Mouse (Mus musculus) embryonic facial prominence, embryonic 11.5 days (tissue): ENCODE data around the gene Ddr2. TPM values are rescaled to one million over a fixed set of nuclear protein-coding genes. Genes with fewer than 3 reads are reported as not detected.

ENCODE experiments used
- ATAC-seq: fragments of 200-750 bp; cut with Nextera tagmentation; replicated peaks from 2 replicates; pipeline ENCODE4 v1.8.0; 2017; ENCODE audit warnings: low read depth; ENCODE audit not compliant: insufficient number of reproducible peaks, low FRiP score, low TSS enrichment
- DNase-seq: peaks from one replicate; pipeline ENCODE4 v3.0.0-alpha.2; 2015; ENCODE audit warnings: low spot score
- H3K27ac ChIP-seq: fragments of 300-500 bp; sonication (generic); replicated peaks from 2 replicates; pipeline ENCODE4 v1.5.1; 2014; ENCODE audit warnings: mild to moderate bottlenecking, low read depth, low read length, control low read depth
- H3K27me3 ChIP-seq: fragments of 300-500 bp; sonication (generic); 2 replicates; pipeline ENCODE4 v1.6.1; 2014; ENCODE audit warnings: mild to moderate bottlenecking, low read length, moderate library complexity, mixed read lengths; ENCODE audit not compliant: control insufficient read depth, insufficient read depth
- H3K36me3 ChIP-seq: fragments of 300-500 bp; sonication (generic); replicated peaks from 2 replicates; pipeline ENCODE4 v1.6.1; 2014; ENCODE audit warnings: low read depth, mild to moderate bottlenecking, low read length, moderate library complexity, mixed read lengths; ENCODE audit not compliant: control insufficient read depth, insufficient read depth
- H3K4me1 ChIP-seq: fragments of 300-500 bp; sonication (generic); 2 replicates; pipeline ENCODE4 v1.6.1; 2014; ENCODE audit warnings: low read length, mixed read lengths; ENCODE audit not compliant: control insufficient read depth, insufficient read depth
- H3K4me2 ChIP-seq: fragments of 300-500 bp; sonication (generic); 2 replicates; pipeline ENCODE4 v1.6.1; 2014; ENCODE audit warnings: low read depth, mild to moderate bottlenecking, control low read depth, low read length, moderate library complexity
- H3K4me3 ChIP-seq: fragments of 300-500 bp; sonication (generic); 2 replicates; pipeline ENCODE4 v1.5.1; 2014; ENCODE audit warnings: low read depth, low read length, control low read depth
- H3K9ac ChIP-seq: fragments of 300-500 bp; sonication (generic); replicated peaks from 2 replicates; pipeline ENCODE4 v1.6.1; 2014; ENCODE audit warnings: mild to moderate bottlenecking, control low read depth, low read length
- H3K9me3 ChIP-seq: fragments of 300-500 bp; sonication (generic); replicated peaks from 2 replicates; pipeline ENCODE4 v1.6.1; 2016; ENCODE audit warnings: mild to moderate bottlenecking, low read length, inconsistent platforms, mixed read lengths; ENCODE audit not compliant: control insufficient read depth
- WGBS: fragments of 180-500 bp; shearing (Covaris S2); extraction: QIAGEN DNeasy Blood & Tissue Kit; methylation state at CpG from one replicate; pipeline ENCODE4 v1.1.7; 2014; 5-methylcytosine and 5-hydroxymethylcytosine counted together
- polyA plus RNA-seq: library from polyadenylated mRNA; unstranded; fragments of >200 nt; fragmentation: Nextera tagmentation; extraction: Ambion mirVana; gene quantifications from 2 replicates; pipeline ENCODE4 v1.2.1, GENCODE M21; 2014

Ddr2 gene
- polyA plus RNA-seq, 1 experiment from 2014 or later = 87.5 TPM

- no peaks in the 10 kb centered on the region for H3K27me3 ChIP-seq
- no peaks in the 10 kb centered on the region for H3K4me1 ChIP-seq
- H3K4me3 ChIP-seq = no peak overlapping the region
- no peak for DNase-seq
- H3K4me2 ChIP-seq = no peak overlapping the region
- no peaks in the 10 kb centered on the region for H3K36me3 ChIP-seq
- no peak for ATAC-seq
- 95% methylated on average over 1 of the region's 1 CpGs for WGBS
- H3K9me3 ChIP-seq = no peaks in the 10 kb centered on the region
- H3K9ac ChIP-seq = no peak overlapping the region
- no peak overlapping the region for H3K27ac ChIP-seq
Measured at GRCm38 (mm10) chr1:170080907-170081306, 29.7 kb downstream of the Ddr2 start.

GRCm38 (mm10) chr1:170079465-170079864 is 31.1 kb downstream of the Ddr2 start:
- DNase-seq = no peak
- Histone ChIP-seq H3K9me3 (no peaks in the 10 kb centered on the region), H3K27ac (no peak overlapping the region), H3K36me3 (no peaks in the 10 kb centered on the region), H3K4me3 (no peak overlapping the region), H3K9ac (no peak overlapping the region), H3K4me2 (no peak overlapping the region), H3K4me1 (no peaks in the 10 kb centered on the region), H3K27me3 (no peaks in the 10 kb centered on the region)
- ATAC-seq = no peak
- 87% methylated on average over 2 of the region's 2 CpGs for WGBS

- no peak for ATAC-seq
- WGBS = 82% methylated on average over 5 of the region's 5 CpGs
Measured at GRCm38 (mm10) chr1:170076339-170076738, 34.2 kb downstream of the Ddr2 start.

GRCm38 (mm10) chr1:170073768-170074167 is 36.8 kb downstream of the Ddr2 start:
- Histone ChIP-seq H3K36me3 (no peaks in the 10 kb centered on the region), H3K4me1 (no peaks in the 10 kb centered on the region), H3K9me3 (no peaks in the 10 kb centered on the region), H3K27ac (no peak overlapping the region), H3K27me3 (no peaks in the 10 kb centered on the region), H3K4me2 (no peak overlapping the region), H3K4me3 (no peak overlapping the region), H3K9ac (no peak overlapping the region)
- 80% methylated on average over 8 of the region's 8 CpGs for WGBS
- DNase-seq (no peak), ATAC-seq (no peak)

More at GRCm38 (mm10) chr1:170076339-170076738, 34.2 kb downstream of the Ddr2 start:
- Histone ChIP-seq H3K27me3 (no peaks in the 10 kb centered on the region), H3K9ac (no peak overlapping the region), H3K4me1 (no peaks in the 10 kb centered on the region), H3K36me3 (no peaks in the 10 kb centered on the region), H3K27ac (no peak overlapping the region), H3K4me3 (no peak overlapping the region), H3K4me2 (no peak overlapping the region), H3K9me3 (no peaks in the 10 kb centered on the region)
- no peak for DNase-seq

GRCm38 (mm10) chr1:170069143-170069542 is 41.4 kb downstream of the Ddr2 start:
- no peaks in the 10 kb centered on the region for H3K27me3 ChIP-seq
- no peak overlapping the region for H3K27ac ChIP-seq
- 91% methylated on average over 5 of the region's 5 CpGs for WGBS
- no peak overlapping the region for H3K9ac ChIP-seq
- H3K4me1 ChIP-seq = no peaks in the 10 kb centered on the region
- no peaks in the 10 kb centered on the region for H3K36me3 ChIP-seq
- H3K4me2 ChIP-seq = no peak overlapping the region
- no peak for ATAC-seq
- H3K4me3 ChIP-seq = no peak overlapping the region
- no peaks in the 10 kb centered on the region for H3K9me3 ChIP-seq
- DNase-seq = no peak

GRCm38 (mm10) chr1:170065931-170066330 is 44.6 kb downstream of the Ddr2 start:
- H3K27me3 ChIP-seq = no peaks in the 10 kb centered on the region
- no peak overlapping the region for H3K4me2 ChIP-seq
- ATAC-seq (no peak), DNase-seq (no peak)
- H3K4me1 ChIP-seq = no peaks in the 10 kb centered on the region; the same call in 1 of the 2 replicates
- no peaks in the 10 kb centered on the region for H3K36me3 ChIP-seq
- no peaks in the 10 kb centered on the region for H3K9me3 ChIP-seq
- no peak overlapping the region for H3K4me3 ChIP-seq
- 84% methylated on average over 2 of the region's 2 CpGs for WGBS
- H3K9ac ChIP-seq = no peak overlapping the region
- H3K27ac ChIP-seq = no peak overlapping the region

- no peak for DNase-seq
- no peaks in the 10 kb centered on the region for H3K27me3 ChIP-seq
- H3K4me3 ChIP-seq = no peak overlapping the region
- no peak overlapping the region for H3K27ac ChIP-seq
- H3K9me3 ChIP-seq = no peaks in the 10 kb centered on the region
- no peaks in the 10 kb centered on the region; the same call in 1 of the 2 replicates for H3K4me1 ChIP-seq
- ATAC-seq = no peak
- no peak overlapping the region for H3K4me2 ChIP-seq
- H3K36me3 ChIP-seq = no peaks in the 10 kb centered on the region
- H3K9ac ChIP-seq = no peak overlapping the region
- WGBS = 75% methylated on average over 8 of the region's 8 CpGs
Measured at GRCm38 (mm10) chr1:170065009-170065408, 45.6 kb downstream of the Ddr2 start.

- ATAC-seq (no peak; the same call in 1 of the 2 replicates), DNase-seq (peak; percentile 4)
- no peak overlapping the region for H3K4me2 ChIP-seq
Measured at GRCm38 (mm10) chr1:170064083-170064494, 46.5 kb downstream of the Ddr2 start.

More at GRCm38 (mm10) chr1:170064083-170064494, 46.5 kb downstream of the Ddr2 start:
- Histone ChIP-seq H3K27ac (no peak overlapping the region), H3K36me3 (no peaks in the 10 kb centered on the region), H3K4me1 (no peaks in the 10 kb centered on the region; the same call in 1 of the 2 replicates), H3K27me3 (no peaks in the 10 kb centered on the region), H3K9me3 (no peaks in the 10 kb centered on the region), H3K9ac (no peak overlapping the region), H3K4me3 (no peak overlapping the region)
- WGBS = 59% methylated on average over 9 of the region's 9 CpGs
